Mouse (Mus musculus): ENCODE data around the gene Mrpl37.
"Not testable (repeated sequence)": the region's sequence is repeated elsewhere in the genome, so short reads cannot be mapped to it uniquely, and the experiment has no call there.

The Mrpl37 gene

DNA sequence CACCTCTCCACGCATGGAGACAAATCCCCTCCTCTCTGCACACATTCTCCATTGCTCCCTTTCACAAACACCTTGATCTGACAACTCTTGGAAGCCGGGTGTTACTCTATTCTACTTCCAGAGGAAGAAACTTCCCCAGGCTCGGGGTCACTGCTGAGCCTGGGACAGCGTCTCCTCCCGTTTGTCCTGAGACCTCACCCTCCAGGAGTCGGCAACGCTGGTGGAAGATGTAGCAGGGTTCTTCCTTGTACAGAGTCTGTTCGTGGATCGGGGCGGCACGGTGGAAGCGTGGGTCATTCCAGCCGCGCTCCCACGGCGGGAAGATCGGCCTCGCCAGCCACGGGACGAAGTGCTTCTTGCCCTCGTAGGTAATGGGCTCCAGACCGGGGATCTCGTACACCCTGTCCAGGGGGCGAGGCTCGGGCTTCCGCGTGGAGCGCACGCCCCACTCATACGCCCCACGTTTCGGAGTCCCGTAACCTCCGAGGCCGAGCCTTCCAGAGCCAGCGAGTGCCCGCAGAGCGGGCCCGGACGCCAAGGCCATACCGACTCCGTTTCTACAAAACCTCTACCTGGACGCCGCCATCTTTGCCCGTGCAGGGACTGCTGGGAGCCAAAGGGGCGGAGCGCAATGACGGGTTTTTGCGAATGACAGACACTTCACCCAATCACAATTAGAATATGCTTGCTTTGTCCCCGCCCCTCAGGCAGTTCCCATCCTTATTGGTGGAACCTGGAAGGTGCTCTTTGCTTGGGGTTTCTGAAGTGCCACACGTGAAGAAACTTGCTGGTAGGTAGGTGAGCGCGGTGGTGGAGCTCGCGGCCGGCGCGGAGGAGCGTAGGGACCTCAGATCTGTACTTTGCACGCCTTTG lies at the start of gene Mrpl37, which contains the start of gene Cyb5rl:
Gene Mrpl37, minus strand, starts transcription at position 617 of the 873 bp plus-strand sequence.
Gene Cyb5rl, plus strand, starts transcription at position 737 of the 873 bp plus-strand sequence.
- peak; percentile 96 for DNase-seq (ENCODE audit: low spot score)

DNA sequence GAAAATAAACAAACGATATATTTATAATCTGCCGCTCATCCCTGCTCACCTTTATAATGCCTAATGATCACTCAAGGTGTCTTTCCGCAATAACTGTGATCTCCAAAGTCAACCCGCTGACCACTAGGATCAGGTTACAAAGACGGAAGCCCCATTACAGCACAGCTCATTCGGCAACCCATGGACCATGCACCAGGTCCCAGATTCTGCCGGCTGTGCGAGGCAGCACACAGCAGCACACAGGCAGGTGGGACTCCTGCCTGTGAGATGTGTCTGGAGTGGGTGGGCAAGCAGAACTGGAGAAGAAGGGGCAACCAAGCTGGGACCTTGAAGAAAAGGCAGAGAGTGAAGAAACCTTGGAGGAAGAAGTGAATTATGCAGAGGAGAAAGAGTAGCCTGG lies 47.6 kb upstream of the Mrpl37 start:
- no peak for DNase-seq (ENCODE audit: low spot score)

DNA sequence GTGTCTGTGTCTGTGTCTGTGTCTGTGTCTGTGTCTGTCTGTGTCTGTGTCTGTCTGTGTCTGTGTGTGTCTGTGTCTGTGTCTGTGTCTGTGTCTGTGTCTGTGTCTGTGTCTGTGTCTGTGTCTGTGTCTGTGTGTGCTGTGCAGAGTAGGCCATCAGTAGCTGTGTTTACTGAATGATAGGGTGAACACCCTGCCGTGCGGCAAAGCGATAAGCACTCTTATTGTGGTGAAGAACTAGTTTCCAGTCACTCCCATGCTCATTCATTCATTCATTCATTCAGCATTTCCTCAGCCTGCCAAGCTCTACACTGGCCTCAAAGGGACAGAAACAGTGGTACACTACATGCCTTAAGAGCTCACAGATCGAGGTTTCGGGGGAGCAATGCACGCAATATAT lies 42.5 kb upstream of the Mrpl37 start:
- not testable (repeated sequence) for DNase-seq (ENCODE audit: low spot score)

DNA sequence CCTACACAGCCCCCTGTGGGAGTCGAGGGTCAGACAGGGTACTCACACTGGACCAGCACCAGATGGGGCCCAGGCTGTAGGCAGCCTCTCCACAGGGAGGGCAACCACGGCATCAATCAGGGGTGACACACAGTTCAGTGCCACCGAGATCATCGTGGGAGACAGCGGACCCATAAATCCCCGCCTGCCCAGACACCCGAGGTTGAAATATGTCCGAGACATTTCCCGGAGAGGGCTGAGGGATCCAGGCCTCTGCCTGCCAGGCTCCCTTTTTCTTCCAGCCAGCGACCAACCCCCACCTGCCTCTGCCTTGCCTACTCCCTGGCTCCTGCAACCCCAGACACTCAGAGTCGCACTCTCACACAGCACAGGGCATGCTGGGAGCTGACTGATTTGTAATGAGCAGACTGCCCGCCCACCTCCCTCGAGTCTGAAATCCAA lies 41.6 kb upstream of the Mrpl37 start:
- peak; percentile 38 for DNase-seq (ENCODE audit: low spot score)

DNA sequence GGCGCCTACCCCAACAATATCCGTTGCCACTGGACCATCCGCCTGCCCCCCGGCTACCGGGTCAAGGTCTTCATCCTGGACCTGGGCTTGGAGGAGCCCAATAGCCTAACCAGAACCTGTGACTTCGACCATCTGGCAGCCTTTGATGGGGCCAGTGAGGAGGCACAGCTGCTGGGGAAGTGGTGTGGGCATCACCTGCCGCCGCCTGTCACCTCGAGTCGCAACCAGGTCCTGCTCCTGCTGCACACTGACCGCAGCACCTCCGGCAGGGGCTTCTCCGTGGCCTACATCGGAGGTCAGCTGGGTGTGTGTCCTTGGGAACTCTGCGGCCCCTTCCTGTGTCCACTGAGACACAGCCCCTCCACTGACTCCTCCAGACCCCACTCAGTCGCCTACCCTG lies 40.1 kb upstream of the Mrpl37 start:
- DNase-seq (ENCODE audit: low spot score): no peak

DNA sequence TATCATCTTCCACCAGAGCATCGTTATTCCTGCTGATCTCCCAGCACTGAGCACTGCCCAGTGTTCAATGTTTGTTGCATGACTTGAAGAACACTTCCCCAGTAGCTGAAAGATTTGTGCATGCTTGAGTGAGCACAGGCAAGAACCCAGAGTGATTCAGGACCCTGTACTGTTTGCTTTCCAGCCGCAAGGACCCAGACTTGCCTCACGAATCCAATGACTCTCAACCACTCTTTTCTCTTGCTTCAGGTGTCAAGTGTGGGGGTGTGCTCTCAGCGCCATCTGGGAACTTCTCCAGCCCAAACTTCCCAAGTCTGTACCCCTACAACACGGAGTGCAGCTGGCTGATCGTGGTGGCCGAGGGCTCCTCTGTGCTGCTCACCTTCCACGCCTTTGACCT lies 35.6 kb upstream of the Mrpl37 start:
- DNase-seq (ENCODE audit: low spot score): no peak

DNA sequence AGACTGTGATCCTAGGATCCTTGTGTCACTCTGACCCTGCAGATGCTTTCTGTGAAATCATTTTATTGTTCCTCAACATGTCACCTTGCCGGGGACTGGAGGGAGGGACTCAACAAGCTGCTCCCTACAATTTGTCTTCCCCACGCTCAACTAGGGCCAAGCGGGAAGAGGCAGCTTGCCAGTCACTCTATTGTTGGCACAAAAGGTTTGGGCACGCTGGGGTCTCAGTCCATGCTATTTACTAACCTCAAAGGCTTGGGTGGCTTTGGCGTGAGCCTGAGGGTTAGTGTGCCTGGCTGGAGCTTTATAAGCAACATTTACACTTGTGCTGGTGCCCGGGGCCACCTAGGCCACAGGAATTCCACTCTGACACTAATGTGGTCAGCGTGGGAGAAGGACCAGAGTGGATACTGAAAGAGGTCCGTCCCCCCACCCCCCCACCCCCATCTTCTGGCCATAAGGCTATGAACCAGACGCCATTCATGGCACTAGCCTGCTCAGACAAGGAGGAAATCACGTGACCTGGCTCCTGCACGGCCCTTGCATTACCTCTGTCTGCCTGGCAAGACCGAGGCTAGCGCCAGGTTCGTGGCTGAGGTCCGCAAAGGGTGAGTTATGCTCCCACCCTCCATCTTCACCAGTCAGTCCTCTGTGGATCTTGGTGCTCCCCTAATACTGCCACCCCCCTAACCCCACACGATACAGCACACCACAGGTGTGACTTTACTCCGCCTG lies 32.3 kb upstream of the Mrpl37 start:
- DNase-seq (ENCODE audit: low spot score): no peak

DNA sequence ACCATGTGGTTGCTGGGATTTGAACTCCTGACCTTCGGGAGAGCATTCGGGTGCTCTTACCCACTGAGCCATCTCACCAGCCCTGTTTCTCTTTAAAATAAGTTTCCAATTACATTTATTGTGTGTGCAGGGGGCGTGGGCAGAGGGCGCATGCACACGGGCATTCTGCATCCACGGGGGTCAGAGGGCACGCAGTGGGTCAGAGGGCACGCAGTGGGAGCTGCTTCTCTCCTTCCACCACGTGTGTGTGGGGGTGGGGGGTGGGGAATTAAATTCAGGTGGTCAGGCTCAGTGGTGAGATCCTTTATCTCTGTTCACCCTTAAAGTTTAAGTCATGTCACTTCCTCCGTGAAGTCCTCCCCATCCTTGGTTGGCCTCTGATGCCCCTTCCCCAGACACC lies 31.7 kb upstream of the Mrpl37 start:
- no peak for DNase-seq (ENCODE audit: low spot score)

DNA sequence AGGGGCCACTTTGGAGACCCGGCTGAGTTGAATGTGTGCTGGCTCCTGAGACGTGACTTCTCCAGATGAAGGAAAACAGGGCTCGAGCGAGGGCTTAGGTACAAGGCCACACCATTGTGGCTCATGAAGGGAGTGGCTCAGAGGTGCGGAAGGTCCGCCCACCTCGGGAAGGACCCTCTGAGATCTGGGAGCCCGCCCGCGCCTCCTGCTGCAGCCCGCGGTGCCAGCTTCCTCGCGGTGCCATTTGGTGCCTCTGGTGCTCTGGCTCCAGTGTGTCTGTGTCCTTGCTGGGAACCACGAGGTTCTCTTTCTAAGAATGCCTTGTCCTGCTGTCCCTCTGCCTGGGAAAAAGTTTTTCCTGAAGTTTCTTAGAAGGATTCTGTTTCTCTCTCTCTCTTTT lies 31.2 kb upstream of the Mrpl37 start:
- no peak for DNase-seq (ENCODE audit: low spot score)

DNA sequence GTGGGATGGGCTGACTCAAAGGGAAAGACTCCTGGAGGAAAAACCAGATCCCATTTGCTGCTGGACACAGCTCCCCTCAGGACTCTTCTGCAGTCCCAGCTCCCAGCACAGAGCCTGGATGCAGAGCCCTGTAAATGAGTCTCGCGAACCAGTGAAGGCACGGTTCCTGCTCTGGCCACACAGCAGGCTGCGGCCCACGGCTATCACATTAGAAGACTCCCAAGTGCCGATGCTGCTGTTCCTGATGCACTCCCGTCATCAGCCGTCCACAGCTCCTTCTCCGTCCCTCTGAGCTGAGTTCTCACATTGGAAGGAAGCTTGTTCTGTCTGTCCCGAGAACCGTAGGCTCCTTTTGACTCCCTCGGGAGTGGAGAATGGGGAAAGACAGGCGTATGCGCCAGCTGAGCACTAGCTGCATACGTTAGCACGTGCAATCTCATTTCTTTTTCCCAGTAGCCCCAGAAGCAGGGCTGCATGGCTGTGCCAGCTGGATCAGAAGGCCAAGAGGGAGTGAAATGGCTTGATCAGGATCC lies 30.2 kb upstream of the Mrpl37 start, which contains the start of gene Cdcp2:
Gene Cdcp2, plus strand, starts transcription at position 51 of the 533 bp plus-strand sequence.
- no peak for DNase-seq (ENCODE audit: low spot score)

DNA sequence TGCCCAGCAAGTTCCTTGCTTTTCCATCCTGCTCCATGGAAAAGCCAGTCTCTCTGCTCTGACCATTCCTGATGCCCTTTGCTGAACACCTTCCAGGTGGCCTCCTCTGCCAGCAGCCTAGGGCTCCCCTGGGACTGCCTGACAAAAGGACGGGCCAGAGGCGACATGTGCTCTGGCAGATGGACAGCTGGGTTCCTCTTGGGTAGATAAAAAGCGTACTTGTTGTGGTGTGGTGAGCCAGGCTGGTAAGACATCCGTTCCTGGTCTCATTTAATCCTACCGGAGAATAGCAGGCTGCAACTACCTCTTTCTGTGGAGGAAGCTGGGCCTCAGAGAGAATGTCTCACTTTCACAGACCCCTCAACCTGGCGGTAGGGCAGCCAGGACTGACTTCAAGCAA lies 29.4 kb upstream of the Mrpl37 start:
- no peak for DNase-seq (ENCODE audit: low spot score)

DNA sequence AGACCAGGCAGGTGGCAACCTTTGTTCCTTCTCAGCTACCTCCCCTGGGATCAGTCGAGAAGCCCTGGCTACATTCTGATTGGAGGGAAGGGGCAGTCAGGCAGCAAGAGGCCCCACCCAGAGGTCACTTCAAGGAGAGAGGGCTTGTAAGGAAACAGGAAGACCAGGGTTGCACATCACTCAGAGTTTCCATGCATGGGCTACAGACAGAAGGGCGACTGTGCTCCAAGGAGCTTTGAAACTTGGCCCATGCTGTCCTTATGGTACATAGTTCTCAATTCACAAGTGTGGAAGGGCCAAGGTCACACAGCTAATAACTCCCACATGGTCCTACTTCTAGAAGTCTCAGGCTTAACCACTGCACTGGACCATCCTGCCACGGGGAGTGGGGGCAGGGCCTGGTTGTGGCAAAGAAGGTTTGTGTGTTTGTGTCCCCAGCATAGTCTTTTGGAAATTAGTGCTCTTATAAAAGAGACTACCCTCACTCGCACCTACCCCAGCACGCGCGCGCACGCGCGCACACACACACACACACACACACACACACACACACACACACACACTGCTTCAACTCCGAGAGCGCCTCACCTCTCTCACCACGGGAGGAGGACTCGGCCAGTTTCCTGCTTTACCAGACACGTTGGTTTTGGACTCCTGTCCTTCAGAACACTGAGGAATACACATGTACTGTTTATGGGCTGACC lies 28.0 kb upstream of the Mrpl37 start:
- DNase-seq (ENCODE audit: low spot score): no peak

DNA sequence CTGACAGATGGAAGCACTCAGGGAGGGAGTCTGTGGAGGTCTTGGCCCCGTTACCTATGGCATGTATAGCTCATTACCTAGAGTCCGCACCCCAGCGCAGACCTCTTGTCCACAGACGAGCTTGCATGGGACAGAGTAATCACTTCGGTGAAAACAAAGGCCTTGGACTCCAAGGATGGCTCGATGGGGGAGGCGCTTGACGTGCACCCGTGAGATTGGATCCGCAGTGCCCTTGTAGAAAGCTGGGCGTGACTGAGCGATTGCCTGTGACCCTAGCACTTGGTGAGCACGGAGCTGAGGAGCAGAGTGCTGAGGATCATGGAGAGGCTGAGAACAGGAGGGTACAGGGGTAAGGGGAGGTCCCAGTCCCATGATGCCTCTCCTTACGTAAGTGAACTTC lies 25.0 kb upstream of the Mrpl37 start:
- DNase-seq (ENCODE audit: low spot score): no peak

DNA sequence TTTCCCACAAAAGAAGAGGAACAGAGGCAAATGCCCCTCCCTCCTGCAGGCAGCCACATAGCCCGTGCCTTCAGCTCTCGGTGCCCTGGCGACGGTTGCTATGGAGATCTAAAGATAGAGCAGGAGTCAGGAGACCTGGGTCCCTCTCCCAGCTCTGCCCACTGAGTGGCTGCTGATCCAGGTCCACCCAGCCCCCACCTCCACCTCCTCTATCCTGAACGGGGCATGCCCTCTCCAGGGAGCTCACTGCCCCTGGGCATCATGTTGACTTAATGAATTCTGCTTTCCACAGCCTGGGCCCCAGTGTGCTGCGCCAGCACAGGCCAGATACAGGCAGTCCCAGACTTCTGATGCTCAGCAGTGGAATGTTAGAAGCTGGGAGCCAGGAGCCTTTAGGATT lies 18.2 kb upstream of the Mrpl37 start:
- DNase-seq (ENCODE audit: low spot score): no peak

DNA sequence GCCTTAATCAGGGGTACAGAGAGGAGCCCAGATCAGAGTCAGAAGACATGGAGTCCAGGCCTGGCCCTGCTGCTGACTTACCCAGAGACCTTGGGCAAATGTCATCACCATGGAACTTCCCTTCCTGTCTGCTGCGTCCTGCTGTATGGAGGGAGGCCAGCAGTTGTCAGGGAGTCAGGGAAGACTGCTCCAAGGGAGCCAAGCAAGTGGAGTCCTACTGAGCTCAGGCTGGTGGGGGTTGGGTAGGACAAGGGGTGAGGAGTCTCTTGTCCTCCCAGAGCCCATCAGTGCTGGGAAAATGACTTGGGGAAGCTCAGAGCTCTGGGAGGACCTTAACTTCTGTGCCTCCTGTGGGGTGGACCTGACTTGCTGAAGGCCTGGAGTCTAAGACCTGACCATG lies 17.7 kb upstream of the Mrpl37 start:
- DNase-seq (ENCODE audit: low spot score): no peak

DNA sequence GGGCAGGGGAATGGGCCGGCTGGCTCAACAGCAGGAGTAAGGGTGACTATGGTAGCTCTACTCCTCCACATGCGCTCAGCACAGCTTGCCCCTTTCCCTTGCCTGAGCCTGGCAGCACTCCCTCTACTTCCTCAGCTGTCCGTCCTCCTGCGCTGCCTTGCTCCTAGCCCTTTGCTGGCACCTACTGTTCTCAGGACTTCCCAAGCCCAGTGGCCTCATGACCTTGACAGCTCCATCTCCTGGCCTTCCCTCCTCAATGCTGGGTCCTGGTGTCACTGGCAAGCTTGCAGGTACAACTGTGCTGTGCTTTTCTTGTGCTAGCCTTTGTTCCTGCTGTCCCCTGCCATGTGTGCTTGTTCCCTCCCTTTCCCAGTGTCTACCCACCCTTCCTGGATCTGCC lies 16.5 kb upstream of the Mrpl37 start:
- no peak for DNase-seq (ENCODE audit: low spot score)

DNA sequence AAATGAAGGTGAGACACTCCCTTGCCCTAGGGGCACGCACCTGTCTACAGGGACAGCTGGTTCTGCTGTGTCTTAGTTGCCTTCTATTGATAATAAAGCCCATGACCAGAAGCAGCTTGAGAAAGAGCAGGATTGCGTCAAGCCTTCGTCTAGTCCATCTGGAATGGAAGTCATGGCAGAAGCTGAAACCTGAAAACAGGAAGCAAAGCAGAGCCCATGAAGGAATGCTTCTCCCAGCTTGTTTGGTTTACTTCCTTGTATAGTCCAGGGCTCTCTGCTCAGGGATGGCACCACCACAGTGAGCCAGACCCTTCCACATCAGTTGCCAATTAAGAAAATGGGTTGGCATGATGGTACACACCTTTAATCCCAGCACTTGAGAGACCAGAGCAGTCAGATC lies 15.5 kb upstream of the Mrpl37 start:
- no peak for DNase-seq (ENCODE audit: low spot score)

DNA sequence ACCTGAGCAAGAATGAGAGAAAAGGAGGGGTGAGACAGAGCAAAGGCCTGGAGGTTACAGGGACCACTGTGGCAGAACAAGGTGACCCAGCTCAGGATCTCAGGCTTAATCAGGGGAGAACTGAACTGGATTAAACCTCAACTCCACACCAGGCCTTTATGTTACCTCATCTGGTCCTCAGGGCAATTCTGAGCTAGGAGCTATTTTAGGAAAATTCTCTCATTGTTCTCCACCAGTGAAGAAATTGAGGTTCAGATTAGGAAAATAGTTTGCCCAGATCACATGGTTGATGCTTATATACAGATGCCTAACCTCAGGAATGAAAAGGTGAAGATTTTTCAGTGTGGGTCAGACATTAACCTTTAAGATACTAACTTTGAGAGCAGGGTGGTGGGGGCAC lies 13.0 kb upstream of the Mrpl37 start:
- no peak for DNase-seq (ENCODE audit: low spot score)

DNA sequence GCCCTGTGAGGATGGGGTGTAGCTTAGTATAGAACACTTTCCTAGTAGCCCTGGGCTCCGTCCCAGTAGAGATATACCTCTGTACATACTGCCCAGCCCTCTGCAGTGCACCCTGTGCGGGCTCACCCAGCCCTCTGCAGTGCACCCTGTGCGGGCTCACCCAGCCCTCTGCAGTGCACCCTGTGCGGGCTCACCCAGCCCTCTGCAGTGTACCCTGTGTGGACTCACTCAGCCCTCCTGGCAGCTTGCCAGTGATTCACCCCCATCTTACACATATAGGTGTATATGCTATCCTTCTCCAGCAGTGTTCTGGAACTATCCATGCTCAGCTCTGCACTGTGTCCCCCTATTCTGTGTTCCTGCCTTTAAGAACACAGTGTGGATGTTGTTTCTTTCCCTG lies 12.2 kb upstream of the Mrpl37 start:
- DNase-seq (ENCODE audit: low spot score): no peak

DNA sequence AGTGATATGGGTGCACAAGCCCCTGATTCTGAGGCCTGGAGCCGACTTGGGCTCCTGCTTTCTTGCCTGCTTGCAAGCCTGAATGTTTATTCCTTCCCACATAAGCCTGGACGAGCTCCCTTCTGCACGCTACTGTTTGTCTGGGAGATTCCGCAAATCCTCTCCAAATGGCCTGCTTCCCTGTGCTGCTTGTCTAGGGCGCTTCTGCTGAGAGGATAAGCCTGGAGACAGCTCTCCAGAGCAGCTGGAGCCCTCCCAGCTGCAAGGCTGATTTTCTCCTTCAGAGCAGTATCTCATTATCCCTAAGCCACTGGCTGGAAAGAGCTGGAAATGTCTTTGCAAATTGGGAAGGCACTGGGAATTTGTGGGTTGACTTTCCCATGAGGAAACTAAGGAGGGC lies 8.8 kb upstream of the Mrpl37 start:
- peak; percentile 26 for DNase-seq (ENCODE audit: low spot score)

DNA sequence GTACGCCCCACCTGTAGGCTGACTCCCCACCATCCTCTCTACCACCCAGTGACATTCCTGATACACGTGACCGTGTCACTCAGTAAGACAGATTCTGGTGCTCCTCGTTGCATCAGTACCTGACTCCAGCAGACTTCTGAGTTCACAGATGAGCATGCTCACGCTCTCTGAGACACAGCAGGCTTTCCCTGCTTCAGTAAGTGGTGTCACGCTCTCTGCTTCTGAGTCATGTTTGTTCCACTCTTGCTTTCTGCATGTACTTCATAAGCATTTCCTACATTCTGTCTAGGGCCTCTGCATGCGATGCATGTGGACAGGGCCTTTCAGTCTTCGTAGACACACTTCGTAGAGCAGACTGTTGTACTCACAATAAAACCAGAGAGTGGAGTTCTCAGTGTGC lies 5.7 kb upstream of the Mrpl37 start:
- no peak for DNase-seq (ENCODE audit: low spot score)

DNA sequence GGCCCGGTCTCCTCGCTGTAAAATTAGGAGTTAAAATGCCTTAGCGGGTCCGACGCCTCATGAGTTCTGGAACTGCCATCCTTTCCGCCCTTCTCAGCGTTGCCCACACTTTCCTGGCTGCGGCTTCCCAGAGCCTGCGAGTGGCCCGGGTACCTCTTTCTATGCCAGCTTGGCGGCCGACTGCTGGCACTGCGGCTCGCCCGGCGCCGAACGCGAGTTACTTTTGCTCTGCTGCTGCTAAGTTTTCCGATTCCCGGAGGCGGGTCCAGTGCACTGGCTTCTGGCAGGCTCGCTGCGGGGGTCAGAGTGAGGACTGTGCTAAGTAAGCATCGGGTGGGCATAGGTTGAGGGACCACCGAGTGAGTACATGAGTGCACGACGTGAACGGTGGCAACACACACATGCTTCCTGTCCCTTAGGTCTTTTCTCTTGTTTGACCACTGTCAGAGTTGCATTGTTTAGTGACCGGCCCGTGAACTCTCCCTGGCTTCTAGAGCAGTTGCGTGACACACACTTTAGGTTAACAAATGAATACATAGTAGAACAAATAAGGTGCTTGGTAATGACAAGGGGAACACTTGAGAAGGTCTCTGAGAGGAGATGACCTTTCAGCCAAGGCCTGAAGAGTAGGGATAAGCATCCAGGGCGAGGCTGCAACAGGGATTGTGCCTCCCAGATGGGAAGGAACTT lies 628 bp upstream of the Mrpl37 start:
- no peak for DNase-seq (ENCODE audit: low spot score)
